Mouse (Mus musculus) liver, postnatal 0 days (tissue): ENCODE measurements around the gene Golm1. TPM values are rescaled to one million over a fixed set of nuclear protein-coding genes. Genes with fewer than 3 reads are reported as not detected.
"Not testable (repeated sequence)": the region's sequence is repeated elsewhere in the genome, so short reads cannot be mapped to it uniquely, and the experiment has no call there.

Experiments used
- ATAC-seq: fragments of 200-750 bp; cut with Nextera tagmentation; 2 replicates; pipeline ENCODE4 v1.8.0; 2017; ENCODE audit warnings: mild to moderate bottlenecking, moderate library complexity
- DNase-seq: peaks from one replicate; pipeline ENCODE4 v3.0.0-alpha.2; 2016
- H3K27ac ChIP-seq: fragments of 300-500 bp; sonication (generic); 2 replicates; pipeline ENCODE4 v1.5.1; 2014; ENCODE audit warnings: antibody characterized with exemption, moderate library complexity, mild to moderate bottlenecking, low read depth
- H3K27me3 ChIP-seq: fragments of 300-500 bp; sonication (generic); 2 replicates; pipeline ENCODE4 v1.6.1; 2014; ENCODE audit warnings: low read length, control low read depth, mixed read lengths; ENCODE audit not compliant: insufficient read depth
- H3K36me3 ChIP-seq: fragments of 300-500 bp; sonication (generic); replicated peaks from 2 replicates; pipeline ENCODE4 v1.6.1; 2014; ENCODE audit warnings: mild to moderate bottlenecking, control low read depth, low read length, moderate library complexity, mixed read lengths; ENCODE audit not compliant: insufficient read depth
- H3K4me1 ChIP-seq: fragments of 300-500 bp; sonication (generic); 2 replicates; pipeline ENCODE4 v1.6.1; 2014; ENCODE audit warnings: antibody characterized with exemption, mild to moderate bottlenecking, control low read depth; ENCODE audit not compliant: insufficient read depth
- H3K4me2 ChIP-seq: fragments of 300-500 bp; sonication (generic); 2 replicates; pipeline ENCODE4 v1.6.1; 2014; ENCODE audit warnings: low read depth, mild to moderate bottlenecking, low read length, moderate library complexity, mixed read lengths
- H3K4me3 ChIP-seq: fragments of 300-500 bp; sonication (generic); 2 replicates; pipeline ENCODE4 v1.5.1; 2014; ENCODE audit warnings: low read depth, low read length
- H3K9ac ChIP-seq: fragments of 300-500 bp; sonication (generic); replicated peaks from 2 replicates; pipeline ENCODE4 v1.6.1; 2014; ENCODE audit warnings: mild to moderate bottlenecking, moderate library complexity
- H3K9me3 ChIP-seq: fragments of 300-500 bp; sonication (generic); 2 replicates; pipeline ENCODE4 v1.6.1; 2016; ENCODE audit warnings: mild to moderate bottlenecking, control low read depth, low read length, mixed read lengths
- CTCF ChIP-seq: sonication (generic); IDR thresholded peaks from 2 replicates; pipeline ENCODE4 v1.5.1; 2016; ENCODE audit warnings: antibody characterized with exemption, low read depth
- EP300 ChIP-seq: IDR thresholded peaks from 2 replicates; pipeline ENCODE4 v1.6.1; 2016; ENCODE audit warnings: antibody characterized with exemption, low read depth, mild to moderate bottlenecking
- WGBS: fragments of 180-500 bp; shearing (Covaris S2); extraction: QIAGEN DNeasy Blood & Tissue Kit; methylation state at CpG from one replicate; pipeline ENCODE4 v1.1.7; 2014; ENCODE audit not compliant: insufficient replicate concordance; 5-methylcytosine and 5-hydroxymethylcytosine counted together
- polyA plus RNA-seq: library from polyadenylated mRNA; unstranded; fragments of >200 nt; fragmentation: Nextera tagmentation; extraction: Ambion mirVana; gene quantifications from 2 replicates; pipeline ENCODE4 v1.2.1, GENCODE M21; 2015

The Golm1 gene
- polyA plus RNA-seq, 1 experiment from 2014 or later, result 13.0 TPM

- TF ChIP-seq EP300, result no peak
- no peak for TF ChIP-seq CTCF
- Histone ChIP-seq H3K27ac (no peak overlapping the region), H3K4me1 (peaks cover 10% of the 10 kb centered on the region; the same call in 1 of the 2 replicates), H3K9me3 (no peaks in the 10 kb centered on the region), H3K4me3 (no peak overlapping the region), H3K9ac (no peak overlapping the region), H3K4me2 (no peak overlapping the region), H3K27me3 (no peaks in the 10 kb centered on the region), H3K36me3 (peaks cover 37% of the 10 kb centered on the region)
- ATAC-seq (no peak), DNase-seq (no peak)
- WGBS, result 55% methylated on average over 10 of the region's 10 CpGs
These were observed 70.2 kb downstream of the Golm1 start for GRCm38 (mm10) chr13:59605221-59605922.

- no peak for DNase-seq
- WGBS, result 87% methylated on average over 1 of the region's 1 CpGs
- no peaks in the 10 kb centered on the region for H3K9me3 ChIP-seq
- H3K27me3 ChIP-seq, result no peaks in the 10 kb centered on the region
- no peak for TF ChIP-seq CTCF
- TF ChIP-seq EP300, result no peak
- no peak overlapping the region for H3K4me2 ChIP-seq
- H3K9ac ChIP-seq, result no peak overlapping the region
- H3K4me1 ChIP-seq, result peaks cover 10% of the 10 kb centered on the region; the same call in 1 of the 2 replicates
- H3K27ac ChIP-seq, result no peak overlapping the region
- no peak for ATAC-seq
- H3K4me3 ChIP-seq, result no peak overlapping the region
- peaks cover 41% of the 10 kb centered on the region for H3K36me3 ChIP-seq
These were observed 71.1 kb downstream of the Golm1 start for GRCm38 (mm10) chr13:59604511-59604910.

GRCm38 (mm10) chr13:59603096-59603495, 72.5 kb downstream of the Golm1 start:
- Histone ChIP-seq H3K9ac (no peak overlapping the region), H3K36me3 (peaks cover 36% of the 10 kb centered on the region), H3K27ac (no peak overlapping the region), H3K4me3 (no peak overlapping the region), H3K4me1 (peaks cover 10% of the 10 kb centered on the region; the same call in 1 of the 2 replicates), H3K27me3 (no peaks in the 10 kb centered on the region), H3K9me3 (no peaks in the 10 kb centered on the region), H3K4me2 (no peak overlapping the region)
- DNase-seq, result no peak
- ATAC-seq, result no peak
- TF ChIP-seq EP300 (no peak), CTCF (no peak)
- 63% methylated on average over 5 of the region's 5 CpGs for WGBS

- Histone ChIP-seq H3K27me3 (no peaks in the 10 kb centered on the region), H3K36me3 (peaks cover 32% of the 10 kb centered on the region), H3K4me3 (no peak overlapping the region), H3K4me2 (no peak overlapping the region), H3K9me3 (no peaks in the 10 kb centered on the region), H3K9ac (no peak overlapping the region), H3K4me1 (0 out of 2 replicates have a peak, but pooled peaks cover 5% of the 10 kb centered on the region), H3K27ac (no peak overlapping the region)
- WGBS, result 61% methylated on average over 1 of the region's 1 CpGs
- ATAC-seq, result no peak
- no peak for DNase-seq
- TF ChIP-seq CTCF (no peak), EP300 (no peak)
These were observed 83.0 kb downstream of the Golm1 start for GRCm38 (mm10) chr13:59592630-59593029.

GRCm38 (mm10) chr13:59592058-59592457, 83.6 kb downstream of the Golm1 start:
- H3K9ac ChIP-seq, H3K27me3 ChIP-seq, H3K9me3 ChIP-seq, H3K27ac ChIP-seq, ATAC-seq, H3K4me1 ChIP-seq, H3K4me2 ChIP-seq, H3K4me3 ChIP-seq, DNase-seq: not testable (repeated sequence)
- WGBS, result 87% methylated on average over 3 of the region's 3 CpGs
- peaks cover 32% of the 10 kb centered on the region for H3K36me3 ChIP-seq

GRCm38 (mm10) chr13:59590691-59591090, 84.9 kb downstream of the Golm1 start:
- TF ChIP-seq CTCF (no peak), EP300 (no peak)
- ATAC-seq (no peak), DNase-seq (no peak)
- no peak overlapping the region for H3K9ac ChIP-seq
- no peak overlapping the region for H3K27ac ChIP-seq
- no peak overlapping the region for H3K4me2 ChIP-seq
- no peaks in the 10 kb centered on the region for H3K9me3 ChIP-seq
- no peaks in the 10 kb centered on the region for H3K27me3 ChIP-seq
- peaks cover 27% of the 10 kb centered on the region for H3K36me3 ChIP-seq
- WGBS, result 82% methylated on average over 4 of the region's 4 CpGs
- H3K4me3 ChIP-seq, result no peak overlapping the region
- peaks cover 19% of the 10 kb centered on the region for H3K4me1 ChIP-seq
